Mouse (Mus musculus) C2C12 (cell line): ENCODE measurements around the gene Uckl1. TPM values are rescaled to one million over a fixed set of nuclear protein-coding genes. Genes with fewer than 3 reads are reported as not detected.

Source experiments
- H3K27me3 ChIP-seq: one replicate; pipeline ENCODE4 v1.6.1; 2011; ENCODE audit not compliant: control insufficient read depth, insufficient read depth, insufficient read length
- H3K36me3 ChIP-seq: one replicate; pipeline ENCODE4 v1.6.1; 2011; ENCODE audit not compliant: control insufficient read depth, insufficient read depth
- H3K4me3 ChIP-seq: one replicate; pipeline ENCODE4 v1.5.1; 2011; ENCODE audit warnings: mild to moderate bottlenecking, control low read depth; ENCODE audit not compliant: poor library complexity, insufficient read depth, severe bottlenecking
- H3K79me2 ChIP-seq: one replicate; pipeline ENCODE4 v1.6.1; 2011; ENCODE audit not compliant: control insufficient read depth, insufficient read depth
- H3K79me3 ChIP-seq: one replicate; pipeline ENCODE4 v1.6.1; 2011; ENCODE audit warnings: low read depth, control low read depth
- H3ac ChIP-seq: one replicate; pipeline ENCODE3; 2011; ENCODE audit warnings: low read depth; ENCODE audit not compliant: control insufficient read depth, insufficient read length
- CEBPB ChIP-seq: IDR thresholded peaks from one replicate; pipeline ENCODE4 v1.6.1; 2011; ENCODE audit warnings: low read depth, mild to moderate bottlenecking, control low read depth, moderate library complexity
- CTCF ChIP-seq: IDR thresholded peaks from one replicate; pipeline ENCODE4 v1.5.1; 2011; ENCODE audit not compliant: control insufficient read depth, insufficient read depth, insufficient read length
- FOSL1 ChIP-seq: IDR thresholded peaks from one replicate; pipeline ENCODE4 v1.8.0; 2011; ENCODE audit warnings: mild to moderate bottlenecking, low read length; ENCODE audit not compliant: poor library complexity, insufficient read depth, severe bottlenecking
- MAX ChIP-seq: IDR thresholded peaks from one replicate; pipeline ENCODE4 v1.6.1; 2011; ENCODE audit warnings: mild to moderate bottlenecking, control low read depth
- MYOD1 ChIP-seq: IDR thresholded peaks from one replicate; pipeline ENCODE4 v1.6.1; 2011; ENCODE audit warnings: low read depth; ENCODE audit not compliant: control insufficient read depth, insufficient read length
- MYOG ChIP-seq: IDR thresholded peaks from one replicate; pipeline ENCODE4 v1.6.1; 2011; ENCODE audit not compliant: control insufficient read depth, insufficient read length; ENCODE audit errors: extremely low read depth
- USF1 ChIP-seq: IDR thresholded peaks from one replicate; pipeline ENCODE4 v1.6.1; 2011; ENCODE audit warnings: low read depth, mild to moderate bottlenecking, control low read depth, moderate library complexity
- polyA plus RNA-seq: library from polyadenylated mRNA; unstranded; fragments of >200 nt; fragmentation: generic; extraction: Trizol; gene quantifications from one replicate; pipeline ENCODE4 v1.2.1, GENCODE M21; 2012; ENCODE audit warnings: missing spikeins

Gene Uckl1
- polyA plus RNA-seq, 1 experiment = 20.6 TPM

- H3K36me3 ChIP-seq = peaks cover 46% of the 10 kb centered on the region
These were observed 1.4 kb upstream of the Uckl1 start for GRCm38 (mm10) chr2:181586124-181586523.

DNA sequence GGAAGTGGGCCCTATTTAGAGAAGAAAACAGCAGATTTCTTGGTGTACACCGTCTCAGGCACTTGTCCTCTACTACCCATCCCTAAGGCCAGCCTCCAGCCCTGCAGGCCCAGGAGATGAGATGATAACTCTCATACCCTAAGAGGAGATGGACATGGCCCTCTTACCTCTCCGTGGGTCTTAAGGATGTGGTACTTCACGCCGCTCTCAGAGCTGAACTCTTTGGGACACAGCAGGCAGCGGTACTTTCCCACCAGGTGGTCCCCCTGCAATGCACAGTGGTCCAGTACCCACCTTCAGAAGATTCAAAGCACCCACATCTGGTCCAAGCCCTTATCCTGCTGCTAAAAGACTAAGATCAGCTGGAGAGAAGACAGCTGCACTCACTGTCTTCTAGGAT lies 814 bp upstream of the Uckl1 start:
- peaks cover 43% of the 10 kb centered on the region for H3K36me3 ChIP-seq
- TF ChIP-seq CTCF = no peak
- H3ac ChIP-seq = no peak overlapping the region
- peaks cover 1% of the 10 kb centered on the region for H3K79me3 ChIP-seq
- H3K27me3 ChIP-seq = no peaks in the 10 kb centered on the region
- no peaks in the 10 kb centered on the region for H3K79me2 ChIP-seq
- H3K4me3 ChIP-seq = no peak overlapping the region

More at GRCm38 (mm10) chr2:181586124-181586523, 1.4 kb upstream of the Uckl1 start:
- Histone ChIP-seq H3K4me3 (no peak overlapping the region), H3K27me3 (no peaks in the 10 kb centered on the region), H3K79me3 (no peaks in the 10 kb centered on the region), H3ac (no peak overlapping the region), H3K79me2 (peaks cover 2% of the 10 kb centered on the region)
- TF ChIP-seq FOSL1 = no peak
- TF ChIP-seq MYOD1 = no peak
- TF ChIP-seq CEBPB = no peak
- no peak for TF ChIP-seq USF1
- TF ChIP-seq CTCF = no peak
- no peak for TF ChIP-seq MYOG
- TF ChIP-seq MAX = no peak

GRCm38 (mm10) chr2:181583460-181584257 lies 1.0 kb downstream of the Uckl1 start:
- Histone ChIP-seq H3K36me3 (peaks cover 30% of the 10 kb centered on the region), H3ac (no peak overlapping the region), H3K4me3 (no peak overlapping the region), H3K79me3 (peaks cover 1% of the 10 kb centered on the region), H3K79me2 (peaks cover 9% of the 10 kb centered on the region), H3K27me3 (no peaks in the 10 kb centered on the region)
- TF ChIP-seq CEBPB (no peak), MYOD1 (no peak), CTCF (no peak), MYOG (no peak), FOSL1 (no peak), USF1 (no peak), MAX (no peak)

- peaks cover 28% of the 10 kb centered on the region for H3K36me3 ChIP-seq
- no peak for TF ChIP-seq MYOD1
- TF ChIP-seq MYOG = no peak
- TF ChIP-seq USF1 = no peak
- no peak for TF ChIP-seq CTCF
- no peak for TF ChIP-seq MAX
- no peak for TF ChIP-seq CEBPB
- no peak for TF ChIP-seq FOSL1
- H3ac ChIP-seq = no peak overlapping the region
- H3K79me3 ChIP-seq = peaks cover 1% of the 10 kb centered on the region
- H3K4me3 ChIP-seq = no peak overlapping the region
- H3K79me2 ChIP-seq = peaks cover 9% of the 10 kb centered on the region
- H3K27me3 ChIP-seq = no peaks in the 10 kb centered on the region
These were observed 1.8 kb downstream of the Uckl1 start for GRCm38 (mm10) chr2:181582939-181583338.

DNA sequence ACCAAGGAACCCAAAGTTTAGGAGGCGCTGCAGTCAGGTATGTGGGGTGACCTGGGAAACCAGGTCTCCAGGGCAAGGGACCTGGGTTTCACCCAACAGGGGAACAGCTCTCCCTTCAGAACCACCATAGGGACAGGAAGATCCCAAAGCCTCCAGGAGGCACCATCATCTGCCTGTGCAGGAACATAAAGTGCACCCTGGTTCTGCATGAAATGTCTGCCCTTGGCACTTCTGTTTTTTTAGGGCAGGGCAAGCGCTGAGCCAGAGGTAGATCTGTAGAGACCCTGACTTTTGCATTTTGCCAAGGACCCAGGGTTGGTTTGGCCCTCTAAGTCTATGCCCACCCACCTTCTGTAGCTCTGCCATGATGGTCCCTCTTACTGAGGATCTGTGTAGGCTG lies 2.3 kb downstream of the Uckl1 start:
- Histone ChIP-seq H3ac (no peak overlapping the region), H3K79me2 (peaks cover 9% of the 10 kb centered on the region), H3K36me3 (peaks cover 24% of the 10 kb centered on the region), H3K27me3 (no peaks in the 10 kb centered on the region), H3K79me3 (peaks cover 1% of the 10 kb centered on the region), H3K4me3 (no peak overlapping the region)
- TF ChIP-seq MYOD1 (no peak), CTCF (no peak)

DNA sequence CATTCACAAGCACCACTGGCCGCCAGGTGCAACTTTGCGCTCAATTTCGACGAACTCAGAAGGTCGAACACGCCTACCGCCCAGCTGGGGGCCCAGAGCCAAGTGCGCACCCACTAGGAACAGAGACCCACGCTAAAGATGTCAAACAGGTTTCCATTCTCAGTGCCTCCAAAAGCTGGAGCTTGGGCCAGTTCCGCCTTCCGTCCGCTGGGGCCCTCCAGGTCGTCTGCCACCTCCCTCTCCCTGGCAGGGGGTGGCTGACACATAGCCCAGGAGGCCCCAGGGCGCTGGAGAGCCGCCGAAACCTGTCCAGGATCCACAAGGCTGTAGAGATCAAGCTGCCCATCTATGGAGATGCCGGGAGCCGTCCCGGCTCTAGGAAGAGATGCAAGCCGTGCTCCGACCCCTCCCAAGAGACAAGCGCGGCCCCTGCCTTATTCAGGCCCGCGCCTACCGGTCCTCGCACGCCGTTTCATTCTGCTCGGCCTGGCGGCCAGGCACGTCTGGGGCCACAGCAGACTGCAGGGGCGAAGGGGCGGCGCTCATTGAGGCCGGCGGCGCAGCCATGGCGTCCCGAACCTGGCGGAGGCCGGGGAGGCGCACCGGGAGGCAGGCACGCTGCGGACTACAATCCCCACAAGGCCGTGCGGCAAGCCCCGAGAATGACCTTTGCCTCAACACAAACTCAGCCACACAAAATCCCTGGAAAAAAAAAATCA lies 3.1 kb downstream of the Uckl1 start:
- Histone ChIP-seq H3K79me2 (peaks cover 9% of the 10 kb centered on the region), H3ac (peak overlapping the region; percentile 98), H3K4me3 (peak overlapping the region; percentile 73), H3K79me3 (peaks cover 1% of the 10 kb centered on the region), H3K27me3 (no peaks in the 10 kb centered on the region), H3K36me3 (peaks cover 18% of the 10 kb centered on the region)
- TF ChIP-seq MYOD1 (no peak), USF1 (no peak), CTCF (no peak), MYOG (no peak), MAX (no peak), FOSL1 (no peak), CEBPB (no peak)
